Mouse (Mus musculus) hindbrain, embryonic 14.5 days (tissue): ENCODE data around the gene Gm10985. TPM values are rescaled to one million over a fixed set of nuclear protein-coding genes. Genes with fewer than 3 reads are reported as not detected.

ENCODE experiments used
- ATAC-seq: fragments of 200-750 bp; cut with Nextera tagmentation; 2 replicates; pipeline ENCODE4 v1.8.0; 2017; ENCODE audit warnings: moderate number of reproducible peaks, mild to moderate bottlenecking, moderate TSS enrichment, moderate library complexity; ENCODE audit not compliant: low FRiP score
- DNase-seq: peaks from one replicate; pipeline ENCODE4 v3.0.0-alpha.2; 2015; ENCODE audit warnings: low spot score
- H3K27ac ChIP-seq: fragments of 300-500 bp; sonication (generic); 2 replicates; pipeline ENCODE4 v1.5.1; 2014; ENCODE audit warnings: mild to moderate bottlenecking, moderate library complexity
- H3K27me3 ChIP-seq: fragments of 300-500 bp; sonication (generic); 2 replicates; pipeline ENCODE4 v1.6.1; 2014; ENCODE audit warnings: mild to moderate bottlenecking, low read length, mixed read lengths; ENCODE audit not compliant: control insufficient read depth, insufficient read depth
- H3K36me3 ChIP-seq: fragments of 300-500 bp; sonication (generic); replicated peaks from 2 replicates; pipeline ENCODE4 v1.6.1; 2014; ENCODE audit not compliant: control insufficient read depth, insufficient read depth
- H3K4me1 ChIP-seq: fragments of 300-500 bp; sonication (generic); replicated peaks from 2 replicates; pipeline ENCODE4 v1.6.1; 2014; ENCODE audit warnings: antibody characterized with exemption, low read length, mixed read lengths; ENCODE audit not compliant: control insufficient read depth, insufficient read depth
- H3K4me2 ChIP-seq: fragments of 300-500 bp; sonication (generic); replicated peaks from 2 replicates; pipeline ENCODE4 v1.6.1; 2014; ENCODE audit warnings: mild to moderate bottlenecking, moderate library complexity
- H3K4me3 ChIP-seq: fragments of 300-500 bp; sonication (generic); replicated peaks from 2 replicates; pipeline ENCODE4 v1.5.1; 2014; ENCODE audit warnings: mild to moderate bottlenecking, low read length
- H3K9ac ChIP-seq: fragments of 300-500 bp; sonication (generic); 2 replicates; pipeline ENCODE4 v1.6.1; 2014
- H3K9me3 ChIP-seq: fragments of 300-500 bp; sonication (generic); 2 replicates; pipeline ENCODE4 v1.6.1; 2016; ENCODE audit warnings: low read length; ENCODE audit not compliant: control insufficient read depth
- whole genome bisulfite sequencing: fragments of 180-500 bp; shearing (Covaris S2); extraction: QIAGEN DNeasy Blood & Tissue Kit; methylation state at CpG from one replicate; pipeline ENCODE4 v1.1.7; 2014; 5-methylcytosine and 5-hydroxymethylcytosine counted together
- polyA plus RNA-seq: library from polyadenylated mRNA; unstranded; fragments of >200 nt; fragmentation: Nextera tagmentation; extraction: Ambion mirVana; gene quantifications from 2 replicates; pipeline ENCODE4 v1.2.1, GENCODE M21; 2014

Gene Gm10985
- polyA plus RNA-seq, 1 experiment from 2014 or later, result not detected

DNA sequence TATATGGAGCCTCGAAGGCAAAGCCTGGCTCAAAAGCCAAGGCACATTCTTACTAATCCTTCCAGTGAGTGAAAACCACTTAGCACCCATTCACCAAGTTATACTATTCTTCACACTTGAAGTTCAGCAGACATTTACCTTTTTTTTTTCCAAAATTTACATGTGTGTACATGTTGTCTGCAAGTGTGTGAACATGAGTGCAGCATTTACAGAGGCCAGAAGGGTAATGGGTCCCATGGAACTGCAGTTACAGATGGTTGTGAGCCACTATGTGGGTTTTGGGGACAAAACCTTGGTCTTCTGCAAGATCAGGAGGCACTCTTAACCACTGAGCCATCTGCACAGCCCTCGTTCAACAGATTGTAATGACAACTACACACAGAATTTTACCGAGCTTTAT, 9.9 kb downstream of the Gm10985 start:
- no peak for ATAC-seq
- DNase-seq, result no peak
- Histone ChIP-seq H3K4me1 (no peaks in the 10 kb centered on the region), H3K9ac (no peak overlapping the region), H3K4me2 (no peak overlapping the region), H3K4me3 (no peak overlapping the region), H3K9me3 (no peaks in the 10 kb centered on the region), H3K36me3 (peaks cover 40% of the 10 kb centered on the region), H3K27ac (no peak overlapping the region), H3K27me3 (no peaks in the 10 kb centered on the region)
- WGBS, result 88% methylated on average over 3 of the region's 3 CpGs

DNA sequence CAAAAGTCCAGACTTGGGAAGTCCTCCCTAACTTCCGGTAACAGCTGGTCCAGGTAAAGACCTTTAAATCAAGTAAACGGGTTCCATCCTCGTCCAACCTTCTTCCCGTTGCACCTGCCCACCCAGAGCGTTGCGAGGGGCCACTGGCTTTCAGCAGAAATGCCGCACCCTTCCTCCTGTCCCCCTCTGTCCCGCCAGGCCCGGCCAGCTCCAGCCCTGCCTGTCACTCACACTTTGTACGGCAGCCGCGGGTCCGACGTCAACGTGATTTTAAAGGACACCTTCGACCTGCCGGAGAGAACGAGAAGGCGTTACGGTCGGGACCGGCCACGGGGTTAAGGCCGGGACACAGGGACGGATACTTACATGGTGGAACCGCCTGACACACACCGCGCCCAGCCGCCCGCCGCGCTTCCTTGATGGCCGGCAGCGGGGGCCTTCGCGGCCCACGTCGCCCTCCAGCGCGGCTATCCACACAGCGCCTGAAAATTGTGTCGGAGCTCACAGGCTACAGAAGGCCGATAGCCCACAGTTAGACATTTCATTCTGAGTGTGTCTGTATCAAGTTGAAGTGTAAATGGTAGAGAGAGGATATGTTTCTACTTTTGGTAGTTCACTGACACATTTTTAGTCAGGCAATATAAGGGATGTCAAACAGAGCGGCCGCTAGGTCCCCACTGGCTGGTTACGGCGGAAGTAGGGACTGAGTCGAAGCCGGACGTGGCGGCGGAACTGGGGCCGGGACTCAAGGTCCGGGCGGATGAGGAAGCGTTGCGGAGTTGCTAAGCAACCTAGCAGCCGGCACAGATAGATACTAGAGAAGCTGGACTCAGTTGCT, 18.7 kb downstream of the Gm10985 start, which contains the start of gene Ufm1:
TSS of gene Ufm1 (minus strand) at position 448 of the 838 bp plus-strand sequence.
- Histone ChIP-seq H3K27ac (peak within 1 kb of the TSS; percentile 67; the same call in 1 of the 2 replicates), H3K4me3 (peak within 1 kb of the TSS; percentile 76), H3K27me3 (no peaks in the 10 kb centered on the region), H3K36me3 (peaks cover 30% of the 10 kb centered on the region), H3K9ac (peak within 1 kb of the TSS; percentile 78), H3K4me1 (peaks cover 9% of the 10 kb centered on the region; the same call in 1 of the 2 replicates), H3K9me3 (no peaks in the 10 kb centered on the region), H3K4me2 (peak within 1 kb of the TSS; percentile 64)
- DNase-seq (peak; percentile 93), ATAC-seq (peak; percentile 99)
- under 1% methylated on average over 58 of the region's 58 CpGs for WGBS

DNA sequence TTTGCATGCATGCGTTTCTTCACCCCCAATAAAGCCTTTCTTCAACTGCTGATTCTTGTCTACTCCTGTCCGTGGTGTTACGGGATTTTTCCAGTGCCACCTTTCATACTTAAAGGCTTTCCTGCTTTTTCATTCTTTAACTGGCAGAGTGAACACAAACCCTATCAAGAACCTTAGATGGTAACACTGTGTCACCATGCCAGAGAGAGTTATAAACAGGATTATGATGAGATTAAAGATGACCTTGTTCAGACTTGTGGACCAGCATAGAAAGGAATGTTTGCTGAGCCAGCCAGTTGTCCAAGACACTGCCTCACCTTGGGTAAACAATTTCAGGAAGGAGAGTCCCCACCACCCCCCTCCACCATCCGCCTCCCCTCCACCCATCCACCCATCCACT, 23.3 kb downstream of the Gm10985 start:
- DNase-seq (no peak), ATAC-seq (no peak)
- no peak overlapping the region for H3K9ac ChIP-seq
- H3K4me3 ChIP-seq, result no peak overlapping the region
- no peaks in the 10 kb centered on the region for H3K9me3 ChIP-seq
- H3K27ac ChIP-seq, result no peak overlapping the region
- no peaks in the 10 kb centered on the region for H3K36me3 ChIP-seq
- H3K27me3 ChIP-seq, result no peaks in the 10 kb centered on the region
- no peaks in the 10 kb centered on the region for H3K4me1 ChIP-seq
- WGBS, result 97% methylated on average over 4 of the region's 4 CpGs
- H3K4me2 ChIP-seq, result no peak overlapping the region

DNA sequence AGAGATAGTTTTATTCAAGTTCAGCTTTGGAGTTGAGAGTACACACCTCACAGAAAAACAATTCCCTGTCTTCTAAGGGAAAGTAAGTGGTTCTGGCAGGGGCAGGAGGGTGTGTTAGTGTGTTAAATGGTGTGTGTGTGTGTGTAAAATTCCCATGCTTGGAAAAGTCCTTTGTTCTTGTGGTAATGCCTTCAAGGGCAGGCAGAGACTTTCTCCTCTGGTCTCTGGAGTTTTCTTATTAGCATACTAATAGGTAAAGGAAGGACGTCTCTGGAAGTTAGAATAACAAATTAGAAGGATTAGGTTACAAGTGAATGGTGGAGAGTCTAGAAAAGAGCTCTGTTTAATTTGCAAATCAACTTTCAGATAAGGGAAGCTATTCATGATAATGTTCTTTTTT, 24.4 kb downstream of the Gm10985 start:
- Histone ChIP-seq H3K4me2 (no peak overlapping the region), H3K4me1 (no peaks in the 10 kb centered on the region), H3K4me3 (no peak overlapping the region), H3K9me3 (no peaks in the 10 kb centered on the region), H3K36me3 (no peaks in the 10 kb centered on the region), H3K27ac (no peak overlapping the region), H3K9ac (no peak overlapping the region), H3K27me3 (no peaks in the 10 kb centered on the region)
- DNase-seq (no peak), ATAC-seq (no peak)
- WGBS, result 4% methylated on average over 1 of the region's 1 CpGs

DNA sequence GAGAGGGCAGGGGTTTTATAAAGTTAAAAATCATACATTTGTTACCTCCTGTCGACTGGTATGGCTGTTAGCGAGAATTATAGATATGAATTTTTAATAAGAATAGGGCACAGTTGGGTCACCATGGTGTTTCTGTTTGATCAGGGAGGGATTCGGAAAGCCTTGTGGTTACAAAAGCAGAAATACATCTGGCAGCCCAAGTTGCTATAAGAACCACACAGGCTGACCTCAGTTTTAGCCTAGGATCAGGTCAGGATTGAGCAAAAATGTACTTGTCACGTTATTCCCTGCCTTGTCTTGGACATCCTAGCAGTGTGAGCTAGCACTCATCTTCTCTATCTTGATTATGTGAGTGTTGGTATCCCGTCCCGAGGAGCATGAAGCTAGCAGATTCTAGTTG, 25.6 kb downstream of the Gm10985 start:
- H3K27me3 ChIP-seq, result no peaks in the 10 kb centered on the region
- no peak overlapping the region for H3K4me3 ChIP-seq
- WGBS, result 79% methylated on average over 6 of the region's 6 CpGs
- H3K36me3 ChIP-seq, result no peaks in the 10 kb centered on the region
- H3K27ac ChIP-seq, result no peak overlapping the region
- ATAC-seq (no peak), DNase-seq (no peak)
- H3K9ac ChIP-seq, result no peak overlapping the region
- H3K9me3 ChIP-seq, result no peaks in the 10 kb centered on the region
- no peak overlapping the region for H3K4me2 ChIP-seq
- H3K4me1 ChIP-seq, result no peaks in the 10 kb centered on the region

DNA sequence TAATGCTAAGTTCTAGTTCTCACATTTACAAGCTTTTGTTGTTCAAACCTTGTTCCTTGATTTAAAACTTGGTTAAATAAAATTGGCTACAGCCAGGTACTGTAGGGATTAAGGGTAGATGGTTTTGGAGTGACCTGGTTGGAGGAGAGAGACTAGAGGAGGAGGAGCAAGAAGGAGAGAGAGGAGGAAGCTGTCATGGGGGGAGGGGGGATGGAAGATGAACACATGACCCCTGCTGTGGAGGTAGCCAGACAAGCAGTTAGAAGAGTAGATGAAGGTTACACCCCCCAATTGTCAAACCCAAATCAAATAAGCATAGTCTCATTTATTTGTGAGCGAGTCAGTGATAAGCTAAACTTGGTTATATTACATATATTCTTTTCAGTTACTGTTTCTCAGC, 26.7 kb downstream of the Gm10985 start:
- H3K4me3 ChIP-seq, result no peak overlapping the region
- no peaks in the 10 kb centered on the region for H3K4me1 ChIP-seq
- H3K4me2 ChIP-seq, result no peak overlapping the region
- H3K27ac ChIP-seq, result no peak overlapping the region
- no peak for DNase-seq
- H3K27me3 ChIP-seq, result no peaks in the 10 kb centered on the region
- no peaks in the 10 kb centered on the region for H3K9me3 ChIP-seq
- no peaks in the 10 kb centered on the region for H3K36me3 ChIP-seq
- WGBS, result 86% methylated on average over 1 of the region's 1 CpGs
- H3K9ac ChIP-seq, result no peak overlapping the region
- no peak for ATAC-seq

DNA sequence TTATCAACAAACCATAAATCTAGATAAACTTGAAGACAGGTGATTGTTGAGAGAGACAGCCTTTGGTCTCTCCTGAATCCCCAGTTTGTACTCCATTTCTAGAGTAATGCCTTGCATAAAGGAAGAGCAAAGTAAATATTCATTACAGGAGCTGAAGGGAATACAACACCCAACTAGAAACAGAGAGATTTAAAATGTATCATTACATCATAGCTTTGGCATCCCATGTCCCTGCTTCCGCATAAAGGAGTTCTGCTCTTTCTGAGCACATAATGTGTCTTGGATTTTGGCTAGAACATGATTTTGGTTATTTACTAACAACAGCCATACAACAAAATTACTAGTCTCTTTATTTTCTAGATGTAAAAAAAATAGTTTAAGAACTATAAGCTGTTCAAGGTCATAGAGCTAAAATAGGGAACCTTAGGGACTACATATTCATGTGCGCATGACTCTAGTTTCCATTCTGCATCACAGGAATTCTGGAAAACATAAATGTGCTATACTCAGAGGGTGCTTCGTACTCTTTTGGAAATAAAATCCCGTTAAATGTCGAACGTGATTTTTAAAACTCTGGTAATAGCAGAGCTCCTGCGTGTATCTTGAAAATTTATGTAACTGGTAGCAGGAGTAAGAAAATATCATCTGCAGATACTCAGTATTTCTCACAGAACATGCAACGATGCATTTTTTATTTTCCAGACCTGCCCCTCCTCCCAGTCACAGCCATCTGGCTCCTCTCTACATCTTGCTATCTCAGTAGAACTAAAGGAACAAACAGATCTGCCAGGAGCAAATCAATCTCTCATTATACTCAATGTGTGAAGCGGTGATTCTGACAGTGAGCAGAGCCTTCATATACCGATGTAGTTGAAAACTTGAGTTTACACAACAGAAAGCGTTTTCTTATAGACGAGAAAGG, 46.0 kb downstream of the Gm10985 start:
- no peak for DNase-seq
- 84% methylated on average over 12 of the region's 12 CpGs for WGBS
- no peak for ATAC-seq

More for the DNA sequence above, 46.0 kb downstream of the Gm10985 start:
- Histone ChIP-seq H3K27ac (no peak overlapping the region), H3K9me3 (no peaks in the 10 kb centered on the region), H3K4me3 (no peak overlapping the region), H3K4me1 (no peaks in the 10 kb centered on the region), H3K36me3 (no peaks in the 10 kb centered on the region), H3K27me3 (no peaks in the 10 kb centered on the region), H3K9ac (no peak overlapping the region), H3K4me2 (no peak overlapping the region)
